Mouse (Mus musculus): Measurements from ENCODE around the gene Pcgf6. TPM values are rescaled to one million over a fixed set of nuclear protein-coding genes. Genes with fewer than 3 reads are reported as not detected.
"Not testable (repeated sequence)": the region's sequence is repeated elsewhere in the genome, so short reads cannot be mapped to it uniquely, and the experiment has no call there.

Pcgf6 gene
- total RNA-seq, 2 experiments from 2014 or later = 25.0 to 26.1 TPM

DNA sequence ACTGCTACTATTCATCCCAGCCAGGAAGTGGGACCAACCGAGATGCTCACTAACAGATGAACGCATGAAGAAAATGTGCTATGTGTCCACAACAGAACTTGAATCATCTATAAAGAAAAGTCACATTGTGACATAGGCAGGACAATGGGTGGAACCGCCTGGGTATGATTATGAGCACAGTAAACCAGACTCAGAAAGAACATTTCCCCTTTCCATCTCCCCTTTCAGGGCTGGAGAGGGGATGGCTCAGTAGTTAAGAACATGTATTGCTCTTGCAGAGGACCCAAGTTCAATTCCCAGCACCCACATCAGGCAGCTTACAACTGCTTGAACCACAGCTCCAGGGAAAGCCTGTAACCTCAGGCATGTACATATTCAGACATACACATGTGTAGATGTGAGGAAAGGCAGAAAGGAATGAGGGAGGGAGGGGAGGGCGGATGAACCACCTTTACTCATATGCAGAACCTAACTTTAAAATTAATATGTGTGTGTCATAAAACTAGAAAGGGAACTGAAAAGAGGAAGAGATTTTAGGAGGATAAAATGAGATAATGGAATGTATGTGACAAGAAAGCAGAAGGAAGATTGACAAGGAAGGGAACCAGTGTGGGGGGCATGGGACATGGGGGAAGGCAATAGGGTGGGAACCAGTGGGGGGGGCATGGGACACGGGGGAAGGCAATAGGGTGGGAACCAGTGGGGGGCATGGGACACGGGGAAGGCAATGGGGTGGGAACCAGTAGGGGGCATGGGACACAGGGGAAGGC lies 46.8 kb downstream of the Pcgf6 start:
- no peak for DNase-seq
- intact Hi-C loops (cut with DNase I) = no loop called here

DNA sequence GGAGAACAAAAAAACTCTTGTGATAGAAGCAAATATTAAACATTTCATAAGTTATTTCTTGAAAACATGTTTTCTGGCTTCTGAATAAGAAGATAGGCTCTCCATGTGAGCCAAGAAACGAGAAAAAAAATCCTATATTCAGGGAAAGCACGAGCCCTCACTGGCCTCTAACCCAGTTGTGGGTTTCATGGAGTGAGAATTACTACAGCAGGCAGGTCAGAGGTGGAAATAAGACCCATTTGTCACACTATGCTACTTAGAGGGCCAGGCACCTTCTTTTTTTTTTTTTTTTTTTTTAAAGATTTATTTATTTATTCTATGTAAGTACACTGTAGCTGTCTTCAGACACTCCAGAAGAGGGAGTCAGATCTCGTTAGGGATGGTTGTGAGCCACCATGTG lies 50.3 kb downstream of the Pcgf6 start:
- intact Hi-C loops (cut with DNase I); DNase-seq: not testable (repeated sequence)

DNA sequence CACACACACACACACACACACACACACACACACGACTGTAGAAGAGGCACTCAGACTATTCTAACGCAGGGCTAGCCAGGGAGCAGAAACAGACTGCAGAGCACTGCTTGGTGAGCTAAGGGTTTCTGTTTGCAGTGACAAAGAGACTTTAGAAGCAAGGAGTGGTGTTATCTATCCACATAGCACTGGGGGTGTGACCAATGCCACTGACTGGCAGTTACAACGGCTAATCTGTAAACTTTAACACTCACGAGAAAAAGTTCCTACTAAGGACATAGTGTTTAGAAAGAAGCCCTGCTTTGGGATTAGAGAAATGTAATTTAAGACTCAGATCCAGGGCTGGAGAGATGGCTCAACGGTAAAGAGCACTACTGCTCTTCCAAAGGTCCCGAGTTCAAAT lies 51.0 kb downstream of the Pcgf6 start:
- no peak for DNase-seq
- intact Hi-C loops (cut with DNase I) = no loop called here

DNA sequence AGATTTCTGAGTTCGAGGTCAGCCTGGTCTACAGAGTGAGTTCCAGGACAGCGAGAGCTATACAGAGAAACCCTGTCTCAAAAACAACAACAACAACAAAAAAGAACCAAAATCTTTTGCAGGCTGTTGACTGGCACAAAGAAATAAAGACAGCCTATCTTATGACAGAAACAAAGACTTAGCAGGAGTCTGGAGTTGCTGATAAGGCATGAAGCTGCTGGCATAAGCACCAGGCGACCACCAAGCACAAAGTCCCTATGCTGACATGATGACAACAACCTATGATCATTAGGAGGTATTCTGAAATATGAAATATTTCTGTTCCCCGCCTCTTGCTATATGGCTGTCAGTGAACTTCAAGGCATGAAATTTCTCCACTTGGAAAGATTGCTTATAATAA lies 51.8 kb downstream of the Pcgf6 start:
- DNase-seq = no peak
- intact Hi-C loops (cut with DNase I) = no loop called here

DNA sequence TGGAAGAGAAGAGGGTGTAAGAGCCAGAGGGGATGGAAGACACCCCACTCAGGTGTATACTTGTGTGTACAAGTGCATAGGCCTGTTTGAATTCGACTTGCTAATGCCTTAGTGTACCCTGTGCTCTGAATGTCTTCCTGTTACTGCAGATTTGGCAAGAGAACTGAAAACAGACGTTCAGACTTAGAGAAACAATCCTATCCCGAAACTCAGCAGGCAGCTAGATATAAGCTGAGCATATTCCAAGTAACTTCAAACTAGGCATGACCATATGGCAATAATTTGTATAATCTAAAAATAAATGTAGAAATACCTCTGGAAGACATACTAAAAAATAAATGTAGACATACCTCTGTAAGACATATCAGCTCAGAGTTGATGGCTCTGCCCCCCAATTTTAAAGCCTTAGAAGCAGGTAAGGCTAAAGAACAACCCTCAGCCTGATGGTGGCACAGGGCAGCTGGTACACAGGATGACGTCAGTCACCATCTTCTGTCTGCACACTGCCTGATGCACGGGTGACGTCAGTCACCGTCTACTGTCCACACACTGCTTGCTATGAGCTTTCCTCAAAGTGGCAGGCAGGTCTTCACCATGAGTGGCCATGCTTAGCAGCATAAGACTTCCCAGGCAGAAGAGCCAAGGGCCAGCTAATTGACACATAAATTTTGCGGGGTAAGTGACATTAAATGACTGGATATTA lies 52.4 kb downstream of the Pcgf6 start:
- DNase-seq = no peak
- intact Hi-C loops (cut with DNase I) = no loop called here

DNA sequence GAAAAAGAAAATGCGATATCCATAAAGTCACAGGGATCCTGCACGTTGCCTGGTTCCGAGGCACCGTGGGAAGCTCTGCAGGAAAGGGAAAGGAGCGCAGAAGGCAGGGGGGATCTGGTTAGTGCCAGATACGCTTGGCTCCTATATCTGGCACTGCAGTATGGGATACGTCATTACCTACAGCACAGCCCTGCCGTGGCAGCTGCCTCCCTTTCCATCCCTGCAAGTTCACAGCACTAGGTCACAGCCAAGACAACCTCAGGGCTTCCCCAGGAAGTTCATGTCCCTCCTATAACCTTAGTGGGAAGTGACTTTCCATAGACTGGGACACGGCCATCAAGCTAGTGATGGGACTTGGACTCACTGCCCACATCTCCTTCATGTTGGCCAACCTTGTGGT lies 54.6 kb downstream of the Pcgf6 start:
- intact Hi-C loops (cut with DNase I) = no loop called here
- DNase-seq = no peak

DNA sequence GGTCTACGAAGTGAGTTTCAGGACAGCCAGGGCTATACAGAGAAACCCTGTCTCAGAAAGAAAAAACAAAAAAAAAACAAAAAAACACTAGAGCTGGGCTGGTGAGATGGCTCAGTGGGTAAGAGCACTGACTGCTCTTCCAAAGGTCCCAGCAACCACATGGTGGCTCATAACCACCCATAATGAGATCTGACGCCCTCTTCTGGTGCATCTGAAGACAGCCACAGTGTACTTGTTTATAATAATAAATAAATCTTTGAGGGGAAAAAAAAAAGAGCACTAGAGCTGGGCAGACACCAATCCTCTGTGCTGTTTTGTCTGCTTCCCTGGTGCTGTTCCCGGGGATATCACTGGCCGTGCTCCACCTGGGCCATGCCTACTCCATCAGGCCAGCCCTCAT lies 58.4 kb downstream of the Pcgf6 start:
- intact Hi-C loops (cut with DNase I); DNase-seq: not testable (repeated sequence)

DNA sequence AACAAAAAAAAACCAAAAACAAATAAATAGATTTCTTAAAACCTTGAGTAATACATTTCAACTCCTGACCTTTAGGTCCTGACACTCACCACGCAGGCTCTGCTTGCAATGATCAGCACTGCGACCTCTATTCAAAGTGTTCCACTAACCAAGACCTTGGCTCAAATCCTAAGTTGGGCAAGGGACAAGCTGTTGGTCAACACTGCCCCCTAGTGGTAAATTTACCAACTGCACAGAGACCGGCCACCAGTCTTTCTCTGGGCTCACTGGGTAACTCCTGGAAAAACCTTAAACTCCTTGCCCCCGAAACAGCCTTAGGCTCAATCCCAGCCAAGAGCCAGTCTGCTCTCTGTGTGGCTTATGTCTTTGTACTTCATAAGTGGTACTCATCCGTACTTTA lies 59.6 kb downstream of the Pcgf6 start:
- intact Hi-C loops (cut with DNase I) = loop anchor here (2.0 kb wide), 1 partner anchor 116 kb away; no protein-coding TSS in a partner anchor
- peak; percentile 80 for DNase-seq

DNA sequence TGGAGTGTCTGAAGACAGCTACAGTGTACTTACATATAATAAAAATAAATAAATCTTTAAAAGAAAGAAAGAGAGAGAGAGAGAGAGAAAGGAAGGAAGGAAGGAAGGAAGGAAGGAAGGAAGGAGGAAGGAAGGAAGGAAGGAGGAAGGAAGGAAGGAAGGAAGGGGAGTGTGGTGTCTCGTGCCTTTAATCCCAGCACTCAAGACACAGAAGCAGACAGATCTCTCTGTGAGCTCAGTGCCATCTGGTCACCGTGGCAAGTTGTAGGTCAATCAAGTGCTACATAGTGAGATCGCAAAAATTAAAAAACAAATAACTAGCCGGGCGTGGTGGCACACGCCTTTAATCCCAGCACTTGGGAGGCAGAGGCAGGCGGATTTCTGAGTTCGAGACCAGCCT lies 60.1 kb downstream of the Pcgf6 start:
- intact Hi-C loops (cut with DNase I) = loop anchor here (2.0 kb wide), 1 partner anchor 116 kb away; no protein-coding TSS in a partner anchor

DNA sequence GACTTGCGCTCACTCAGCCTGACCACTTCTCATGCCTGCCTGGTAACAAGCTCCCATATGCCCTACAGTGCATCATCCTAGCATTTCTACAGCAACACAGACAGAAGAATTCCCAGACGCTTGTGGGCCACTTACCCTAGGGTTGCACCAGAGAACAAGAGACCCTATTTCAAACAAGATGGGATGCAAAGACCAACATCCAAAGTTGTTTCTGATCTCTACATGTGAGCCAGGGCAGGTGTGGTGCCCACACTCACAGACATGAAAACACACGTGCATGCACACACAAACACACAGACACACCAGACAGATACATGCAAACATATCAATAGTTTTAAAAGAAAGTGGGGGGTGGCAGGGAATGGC lies 60.6 kb downstream of the Pcgf6 start:
- no peak for DNase-seq
- intact Hi-C loops (cut with DNase I) = loop anchor here (2.0 kb wide), 1 partner anchor 115 kb away; no protein-coding TSS in a partner anchor

More for the DNA sequence above, 60.1 kb downstream of the Pcgf6 start:
- DNase-seq = not testable (repeated sequence)

DNA sequence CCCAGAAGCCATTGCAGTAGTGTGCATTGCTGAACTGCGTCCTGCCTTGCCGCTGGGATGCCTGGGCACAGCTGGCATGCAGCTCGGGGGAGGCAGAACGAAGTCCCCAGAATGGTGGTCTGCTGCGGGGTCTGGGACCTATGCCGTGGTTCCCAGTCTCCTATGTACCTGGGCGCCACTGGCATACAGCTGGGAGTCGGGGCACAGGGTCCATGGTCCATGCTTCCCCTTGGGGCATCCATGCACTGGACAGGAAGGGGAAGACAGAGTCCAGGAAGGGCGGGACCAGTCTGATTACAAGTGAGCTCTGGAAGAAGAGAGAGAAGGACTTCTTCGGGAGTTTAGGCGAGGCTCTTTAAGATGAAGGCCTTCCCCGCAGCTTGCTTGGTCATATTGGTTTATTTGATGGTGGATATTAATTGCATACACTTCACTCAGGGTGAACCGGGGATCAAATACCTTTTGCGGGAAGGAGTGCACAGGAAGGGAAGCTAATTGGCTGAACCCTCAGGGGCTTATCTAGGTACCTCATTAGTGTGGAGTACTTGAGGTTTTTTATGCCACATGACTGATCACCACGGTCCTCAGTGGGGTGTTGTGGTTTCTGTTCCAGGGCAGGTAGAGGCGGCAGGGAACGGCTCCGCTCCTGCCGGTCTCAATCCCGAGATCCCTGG lies 61.1 kb downstream of the Pcgf6 start:
- intact Hi-C loops (cut with DNase I) = loop anchor here (2.0 to 10.0 kb wide), 2 partner anchors 115 to 225 kb away; partner anchors contain the start of gene Cnnm2
- DNase-seq = no peak

DNA sequence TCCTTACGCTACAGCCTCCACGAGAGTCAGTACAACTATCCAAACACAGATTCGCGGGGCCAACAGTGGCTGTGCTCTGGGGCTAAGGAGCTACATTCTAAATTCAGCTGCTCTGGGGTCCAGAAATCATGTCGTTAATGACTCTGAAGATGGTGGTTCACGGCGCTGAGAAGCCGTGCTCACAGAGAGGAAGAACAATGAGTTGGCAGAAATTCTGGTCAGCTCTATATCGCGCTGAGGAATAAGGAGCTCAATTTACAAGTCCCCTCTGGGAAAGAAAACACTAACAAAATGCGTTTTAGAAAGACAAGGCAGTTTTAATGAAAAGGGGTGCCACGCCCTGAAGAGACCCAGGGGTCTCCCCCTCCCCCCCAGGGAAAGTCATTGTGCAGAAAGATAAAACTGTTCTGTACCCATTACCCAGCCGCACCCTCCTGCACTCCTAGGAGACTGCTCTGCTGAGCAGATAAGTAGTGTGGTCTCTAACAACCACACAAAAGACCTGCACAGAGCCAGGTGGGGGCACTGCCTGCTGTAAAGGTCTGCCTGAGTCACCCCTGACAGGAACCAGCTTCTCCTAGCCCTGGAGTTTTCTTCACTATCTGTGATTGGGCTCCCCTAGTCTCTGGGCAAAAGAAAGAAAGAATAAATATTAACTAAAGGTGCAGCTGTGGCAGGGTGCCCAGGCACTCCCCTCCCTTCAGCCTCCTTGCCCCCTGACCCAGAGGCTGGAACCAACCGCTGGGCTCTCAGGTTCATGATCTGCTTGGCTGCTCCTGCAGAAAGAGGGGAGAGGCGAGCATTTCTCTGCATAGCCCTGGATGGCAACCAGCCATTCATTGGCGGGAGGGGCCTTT lies 62.2 kb downstream of the Pcgf6 start:
- intact Hi-C loops (cut with DNase I) = loop anchor here (10.0 kb wide), 1 partner anchor 224 kb away; the partner anchor contains the start of gene Cnnm2
- no peak for DNase-seq

DNA sequence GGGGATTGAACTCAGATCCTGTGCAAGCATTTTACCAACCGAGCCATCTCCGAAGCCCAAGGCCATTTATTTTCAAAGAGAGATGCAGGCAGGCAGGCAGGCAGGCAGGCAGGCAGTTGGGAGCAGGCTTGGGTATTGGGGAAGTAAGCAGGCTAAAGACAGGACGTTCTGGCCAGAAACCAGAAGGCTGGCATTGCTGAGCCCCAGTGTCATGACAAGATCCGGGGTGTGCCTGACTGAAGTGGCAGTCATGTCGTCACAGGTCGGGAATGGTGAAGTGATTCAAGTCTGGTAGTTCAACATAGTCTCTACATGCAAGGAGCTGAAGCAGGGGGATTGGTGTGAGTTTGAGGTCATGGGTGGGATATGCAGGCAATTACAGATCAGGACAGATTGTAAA lies 63.1 kb downstream of the Pcgf6 start:
- no peak for DNase-seq
- intact Hi-C loops (cut with DNase I) = loop anchor here (10.0 kb wide), 1 partner anchor 223 kb away; the partner anchor contains the start of gene Cnnm2

DNA sequence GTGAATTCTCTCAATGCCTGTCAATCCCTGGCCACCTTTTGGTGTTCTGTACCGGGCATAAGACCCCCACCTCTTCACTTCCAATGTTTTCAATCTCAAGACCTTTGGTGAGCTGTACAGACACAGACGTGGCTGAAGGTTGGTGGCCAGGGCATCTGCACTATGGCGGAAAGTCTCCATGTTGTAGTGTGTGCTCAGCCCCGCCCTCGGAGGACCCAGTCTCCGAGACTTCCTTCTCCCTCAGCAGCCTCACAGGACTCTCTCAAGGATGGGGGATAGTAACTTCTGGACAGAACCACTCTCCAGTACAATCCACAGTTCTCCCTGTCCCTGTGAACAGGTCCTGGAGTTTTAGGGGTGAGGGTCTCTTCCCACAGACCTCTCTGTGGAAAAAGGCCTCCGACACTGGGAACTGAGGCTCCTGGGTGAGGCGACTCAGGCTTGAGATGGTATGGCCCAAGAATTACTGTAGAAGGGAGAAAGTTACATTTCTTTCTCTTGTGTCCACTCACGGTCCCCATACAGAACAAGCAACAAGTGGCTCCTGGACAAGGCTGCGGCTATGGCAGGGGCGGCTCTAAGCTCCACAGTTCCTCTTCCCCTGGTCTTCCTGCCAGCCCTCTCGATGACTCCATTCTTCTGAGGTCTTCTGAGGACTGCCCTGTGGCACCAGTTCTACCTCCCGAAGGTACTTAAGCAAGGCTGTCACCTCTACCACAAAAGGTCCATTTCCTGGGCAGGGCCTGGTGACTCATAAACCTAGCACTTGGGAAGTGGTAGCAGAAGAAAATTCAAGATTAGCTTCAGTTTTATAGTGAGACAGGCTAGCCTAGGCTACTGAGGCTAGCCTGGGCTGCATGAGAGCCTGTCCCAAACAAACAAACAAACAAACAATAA lies 65.7 kb downstream of the Pcgf6 start:
- intact Hi-C loops (cut with DNase I) = loop anchor here (10.0 kb wide), 1 partner anchor 220 kb away; the partner anchor contains the start of gene Cnnm2
- no peak for DNase-seq

DNA sequence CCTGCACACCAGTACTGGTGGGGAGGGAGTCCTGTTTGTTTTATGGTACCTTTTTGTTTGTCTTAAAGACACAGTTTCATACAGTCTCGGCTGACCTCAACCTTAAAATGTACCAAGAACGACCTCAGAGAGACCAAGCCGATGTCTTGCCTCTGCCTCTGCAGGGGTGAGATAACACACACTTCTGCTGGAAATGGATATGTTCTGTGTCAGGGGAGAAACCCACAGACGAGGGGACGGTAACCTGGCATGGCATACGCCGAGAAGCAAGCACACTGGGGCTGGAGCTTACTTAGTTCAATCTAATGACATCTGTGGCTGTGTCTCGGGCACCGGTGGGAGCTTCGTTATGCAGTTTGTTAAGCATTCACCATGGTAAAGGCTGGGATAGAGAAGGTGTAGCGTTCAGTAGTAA lies 66.7 kb downstream of the Pcgf6 start:
- no peak for DNase-seq
- intact Hi-C loops (cut with DNase I) = loop anchor here (10.0 kb wide), 1 partner anchor 219 kb away; the partner anchor contains the start of gene Cnnm2

Measured in left cerebral cortex, postnatal 4 days (tissue).